Mouse (Mus musculus) midbrain, embryonic 10.5 days (tissue): ENCODE measurements at regions not wholly inside any gene's neighbourhood (a gene's known extent, or its start where the extent isn't known, plus 50 kb on each side); places are given as distances from the start of the nearest gene placed in this dataset.

Experiments
- DNase-seq: peaks from one replicate; pipeline ENCODE4 v3.0.0-alpha.2; 2017; ENCODE audit warnings: low spot score
- H3K27ac ChIP-seq: fragments of 300-500 bp; sonication (generic); replicated peaks from 2 replicates; pipeline ENCODE4 v1.5.1; 2016; ENCODE audit warnings: mild to moderate bottlenecking
- H3K27me3 ChIP-seq: fragments of 300-500 bp; sonication (generic); 2 replicates; pipeline ENCODE4 v1.6.1; 2016; ENCODE audit warnings: low read depth, mild to moderate bottlenecking; ENCODE audit not compliant: poor library complexity, severe bottlenecking
- H3K36me3 ChIP-seq: fragments of 300-500 bp; sonication (generic); 2 replicates; pipeline ENCODE4 v1.6.1; 2016; ENCODE audit warnings: mild to moderate bottlenecking, moderate library complexity
- H3K4me1 ChIP-seq: fragments of 300-500 bp; sonication (generic); 2 replicates; pipeline ENCODE4 v1.6.1; 2016
- H3K4me3 ChIP-seq: fragments of 300-500 bp; sonication (generic); 2 replicates; pipeline ENCODE4 v1.5.1; 2016; ENCODE audit warnings: mild to moderate bottlenecking, moderate library complexity
- H3K9me3 ChIP-seq: fragments of 300-500 bp; sonication (generic); replicated peaks from 2 replicates; pipeline ENCODE4 v1.6.1; 2016; ENCODE audit warnings: mild to moderate bottlenecking
- WGBS: fragments of 180-500 bp; shearing (Covaris S2); methylation state at CpG from one replicate; pipeline ENCODE4 v1.1.7; 2016; 5-methylcytosine and 5-hydroxymethylcytosine counted together

DNA sequence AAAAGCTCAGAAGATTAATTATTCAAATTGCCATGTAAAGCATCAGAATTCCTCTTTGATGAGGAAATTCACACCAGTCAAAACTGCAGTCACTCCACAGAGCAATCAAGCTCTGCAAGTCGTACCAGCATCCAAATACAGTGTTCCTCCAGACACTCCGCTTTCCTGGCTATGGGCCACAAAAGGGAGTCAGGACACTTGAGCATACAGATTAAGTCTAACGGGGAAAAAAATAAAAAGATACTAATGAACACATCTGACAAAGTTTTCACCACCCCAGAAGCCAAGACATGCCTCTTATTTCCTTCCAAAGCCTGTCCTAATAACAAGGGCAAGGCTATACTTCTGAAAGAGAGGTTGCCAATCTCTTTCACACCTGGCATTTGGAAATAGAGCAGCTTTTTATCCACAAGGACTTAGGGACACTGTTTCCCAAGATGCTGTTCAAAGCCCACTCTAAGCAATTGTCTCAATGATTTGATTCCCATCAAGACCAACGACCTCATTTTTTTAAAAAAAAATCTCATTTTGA, 485.5 kb upstream of the Pou3f2 start:
- Histone ChIP-seq H3K9me3 (no peaks in the 10 kb centered on the region), H3K4me3 (no peak overlapping the region), H3K27me3 (peaks cover 31% of the 10 kb centered on the region), H3K36me3 (no peaks in the 10 kb centered on the region), H3K27ac (peak overlapping the region; percentile 61; the same call in 1 of the 2 replicates), H3K4me1 (peaks cover 51% of the 10 kb centered on the region)
- 69% methylated on average over 4 of the region's 4 CpGs for WGBS
- no peak for DNase-seq

DNA sequence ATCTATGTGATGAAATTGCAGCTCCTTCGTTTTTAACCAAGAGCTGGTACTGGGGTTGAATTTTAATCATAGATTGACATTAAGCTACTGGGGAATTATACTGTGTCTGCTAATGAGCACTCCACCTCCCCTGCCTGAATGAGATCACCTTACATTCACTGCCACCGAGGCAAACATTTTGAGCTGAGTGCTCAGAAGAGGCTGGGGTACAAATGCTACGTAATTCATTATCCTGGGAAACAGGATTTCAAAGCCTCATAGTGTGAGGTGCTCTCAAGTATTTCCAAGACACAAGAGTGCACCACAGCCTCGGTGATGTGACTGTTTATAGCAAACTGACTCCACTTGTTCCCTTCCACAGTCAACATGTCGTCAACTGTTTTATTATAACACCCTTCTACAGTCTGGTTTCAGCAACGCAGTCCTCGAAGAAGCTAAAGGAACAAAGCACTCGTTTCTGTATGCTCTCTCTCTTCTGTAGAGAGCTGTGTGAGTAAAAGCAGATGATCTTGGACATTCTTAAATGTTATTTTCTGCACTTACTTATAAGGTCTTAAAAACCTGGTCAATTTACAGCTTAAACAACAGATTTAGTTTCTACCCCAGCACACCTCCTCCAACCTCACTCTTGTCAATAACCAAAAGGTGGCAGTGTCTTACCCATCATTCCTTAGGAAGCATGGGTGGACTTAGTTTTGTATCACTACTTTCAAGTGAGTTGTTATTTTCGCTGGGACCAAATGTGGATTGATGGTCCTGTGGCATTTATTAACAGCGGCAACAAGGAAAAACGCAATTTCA, 484.8 kb upstream of the Pou3f2 start:
- WGBS, result 60% methylated on average over 11 of the region's 11 CpGs
- H3K27me3 ChIP-seq, result peaks cover 38% of the 10 kb centered on the region
- H3K27ac ChIP-seq, result peak overlapping the region; percentile 61
- no peak overlapping the region for H3K4me3 ChIP-seq
- no peak for DNase-seq
- no peaks in the 10 kb centered on the region for H3K9me3 ChIP-seq
- peaks cover 51% of the 10 kb centered on the region for H3K4me1 ChIP-seq
- no peaks in the 10 kb centered on the region for H3K36me3 ChIP-seq

DNA sequence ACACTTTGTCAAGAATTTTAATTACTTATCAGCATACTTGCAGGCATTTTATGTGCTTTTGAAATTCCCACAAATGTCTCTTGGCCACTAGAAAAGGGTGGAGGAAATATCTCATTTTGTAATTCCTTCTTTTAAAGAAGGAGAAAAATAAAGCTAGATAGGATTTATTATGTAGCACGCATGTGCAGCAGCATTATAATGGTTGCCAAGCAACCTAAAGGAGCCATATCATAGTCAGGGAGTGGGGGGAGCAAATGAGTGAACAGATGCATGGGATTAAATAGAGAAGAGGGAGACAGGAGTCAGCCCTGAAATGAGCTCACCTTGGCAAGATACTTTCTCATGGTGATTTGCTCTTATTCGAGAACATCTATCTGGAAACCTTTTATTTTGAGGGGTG, 483.0 kb upstream of the Pou3f2 start:
- Histone ChIP-seq H3K4me1 (peaks cover 51% of the 10 kb centered on the region), H3K27me3 (peaks cover 50% of the 10 kb centered on the region), H3K27ac (peak overlapping the region; percentile 69), H3K36me3 (no peaks in the 10 kb centered on the region), H3K9me3 (no peaks in the 10 kb centered on the region), H3K4me3 (no peak overlapping the region)
- 28% methylated on average over 2 of the region's 2 CpGs for WGBS
- no peak for DNase-seq

DNA sequence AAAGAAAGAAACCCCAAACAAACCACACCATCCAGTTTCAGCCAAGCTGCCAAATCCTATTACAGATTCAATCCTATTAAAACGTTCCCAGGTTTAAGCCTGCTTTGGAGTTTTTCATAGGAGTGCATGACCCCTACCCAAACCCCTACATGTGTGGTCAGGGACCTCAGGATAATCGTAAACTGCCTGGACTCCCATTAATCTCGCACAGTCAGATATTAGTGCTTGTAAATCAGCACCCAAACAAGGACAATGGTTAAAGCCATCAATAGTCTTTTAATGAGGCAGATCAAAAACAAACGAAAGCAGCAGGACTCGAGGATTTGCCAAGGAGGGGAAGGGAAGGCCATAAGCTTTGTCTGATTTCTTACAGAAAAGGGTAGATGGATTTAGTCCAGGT, 482.3 kb upstream of the Pou3f2 start:
- no peaks in the 10 kb centered on the region for H3K9me3 ChIP-seq
- H3K27me3 ChIP-seq, result peaks cover 46% of the 10 kb centered on the region
- H3K4me1 ChIP-seq, result peaks cover 51% of the 10 kb centered on the region
- no peaks in the 10 kb centered on the region for H3K36me3 ChIP-seq
- no peak overlapping the region; the same call in 1 of the 2 replicates for H3K4me3 ChIP-seq
- WGBS, result 9% methylated on average over 5 of the region's 5 CpGs
- DNase-seq, result peak; percentile 50
- peak overlapping the region; percentile 69 for H3K27ac ChIP-seq

DNA sequence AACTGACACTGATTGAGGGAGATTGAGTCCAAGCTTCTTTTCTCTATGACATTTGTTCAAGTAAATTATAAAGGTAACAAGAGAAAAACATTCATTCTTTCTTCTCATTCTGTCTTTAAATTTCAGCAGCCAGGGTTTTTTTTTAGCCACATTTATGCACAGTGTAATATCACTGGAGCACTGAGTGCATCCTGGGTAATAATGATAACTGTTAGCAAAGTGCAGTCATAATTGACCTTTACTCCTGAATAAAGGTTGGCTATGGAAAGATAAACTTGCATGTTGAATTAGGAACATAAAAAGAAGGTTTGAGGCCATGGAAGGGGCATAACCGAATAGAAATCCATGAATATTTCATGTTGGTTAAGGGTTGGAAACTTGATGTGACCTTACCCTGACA, 461.3 kb upstream of the Pou3f2 start:
- no peak overlapping the region for H3K27ac ChIP-seq
- no peaks in the 10 kb centered on the region for H3K27me3 ChIP-seq
- no peaks in the 10 kb centered on the region for H3K9me3 ChIP-seq
- WGBS, result 75% methylated on average over 1 of the region's 1 CpGs
- no peak for DNase-seq
- no peaks in the 10 kb centered on the region for H3K4me1 ChIP-seq
- H3K36me3 ChIP-seq, result no peaks in the 10 kb centered on the region
- no peak overlapping the region for H3K4me3 ChIP-seq

DNA sequence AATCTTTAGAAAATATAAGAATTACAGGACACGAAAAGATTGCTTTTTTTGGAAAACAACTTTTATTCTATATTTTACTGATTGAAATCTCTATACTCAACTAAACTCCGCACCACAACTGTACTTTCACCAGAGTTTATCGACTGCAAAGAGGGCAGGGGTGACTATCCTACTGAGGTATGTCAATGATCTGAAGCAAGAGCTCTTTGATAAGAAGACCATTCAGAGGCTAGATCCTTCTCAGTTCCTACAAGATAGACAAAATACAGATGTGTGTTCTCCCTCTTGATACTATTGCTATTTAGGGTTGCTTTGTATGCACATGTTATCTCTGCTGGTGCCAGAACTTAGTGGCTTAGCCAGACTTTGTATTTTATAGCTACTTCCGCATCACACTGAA, 460.7 kb upstream of the Pou3f2 start:
- no peaks in the 10 kb centered on the region for H3K27me3 ChIP-seq
- H3K27ac ChIP-seq, result no peak overlapping the region
- DNase-seq, result no peak
- no peaks in the 10 kb centered on the region for H3K4me1 ChIP-seq
- H3K36me3 ChIP-seq, result no peaks in the 10 kb centered on the region
- H3K4me3 ChIP-seq, result no peak overlapping the region
- H3K9me3 ChIP-seq, result no peaks in the 10 kb centered on the region
- 93% methylated on average over 4 of the region's 4 CpGs for WGBS

DNA sequence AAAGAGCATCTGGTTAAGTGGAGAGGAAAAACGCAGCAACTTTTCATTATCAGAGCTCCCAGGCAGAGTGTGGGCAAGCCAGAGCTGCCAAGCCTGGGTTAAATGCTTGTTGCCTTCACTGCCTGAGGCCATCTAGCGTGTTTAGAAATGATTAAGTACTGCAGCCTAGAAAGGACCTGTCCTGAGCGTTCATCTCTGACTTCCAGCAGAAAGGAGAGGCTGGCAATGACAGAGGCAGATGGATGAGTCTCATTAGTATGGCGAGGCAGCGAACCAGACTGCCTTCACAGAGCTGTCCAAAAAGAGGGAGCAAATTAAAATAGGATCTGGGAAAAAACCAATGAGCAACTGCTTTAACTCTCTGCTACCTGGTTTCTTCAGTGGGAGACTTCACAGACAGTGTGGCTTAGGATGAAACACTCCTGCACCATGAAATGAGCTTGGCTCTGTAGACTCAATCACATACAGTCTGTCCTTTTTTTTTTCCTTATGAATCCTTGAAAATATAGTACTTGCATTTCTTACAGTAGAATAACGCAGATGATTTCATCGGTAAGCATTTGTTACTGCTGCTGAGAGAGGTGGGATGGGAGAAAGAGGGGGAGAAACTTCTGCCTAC, 458.7 kb upstream of the Pou3f2 start:
- peak; percentile 15 for DNase-seq
- no peaks in the 10 kb centered on the region for H3K27me3 ChIP-seq
- WGBS, result 62% methylated on average over 7 of the region's 7 CpGs
- H3K27ac ChIP-seq, result no peak overlapping the region
- H3K9me3 ChIP-seq, result no peaks in the 10 kb centered on the region
- no peaks in the 10 kb centered on the region for H3K36me3 ChIP-seq
- H3K4me1 ChIP-seq, result no peaks in the 10 kb centered on the region
- H3K4me3 ChIP-seq, result no peak overlapping the region

DNA sequence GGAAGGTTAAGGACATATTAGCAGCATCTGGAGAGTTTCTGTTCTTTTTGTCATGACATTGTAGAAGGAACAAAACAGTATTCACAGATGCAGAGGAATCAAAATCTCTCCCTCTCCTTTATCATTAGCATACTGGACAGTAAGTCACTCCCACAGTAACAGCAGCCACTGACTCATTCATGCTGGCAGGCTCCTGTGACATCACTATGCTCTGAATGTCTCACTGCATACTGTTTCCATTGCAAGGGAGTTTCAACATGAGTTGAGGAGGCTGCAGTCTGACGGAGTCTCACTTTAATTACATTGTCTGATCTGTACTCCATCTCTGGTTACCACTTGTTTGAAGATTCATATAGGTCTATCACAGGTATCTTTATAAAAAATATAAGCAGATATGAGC, 450.1 kb upstream of the Pou3f2 start:
- DNase-seq, result no peak
- no peaks in the 10 kb centered on the region for H3K27me3 ChIP-seq
- no peaks in the 10 kb centered on the region for H3K4me1 ChIP-seq
- 85% methylated on average over 1 of the region's 1 CpGs for WGBS
- no peaks in the 10 kb centered on the region for H3K36me3 ChIP-seq
- H3K27ac ChIP-seq, result no peak overlapping the region
- no peaks in the 10 kb centered on the region for H3K9me3 ChIP-seq
- H3K4me3 ChIP-seq, result no peak overlapping the region

DNA sequence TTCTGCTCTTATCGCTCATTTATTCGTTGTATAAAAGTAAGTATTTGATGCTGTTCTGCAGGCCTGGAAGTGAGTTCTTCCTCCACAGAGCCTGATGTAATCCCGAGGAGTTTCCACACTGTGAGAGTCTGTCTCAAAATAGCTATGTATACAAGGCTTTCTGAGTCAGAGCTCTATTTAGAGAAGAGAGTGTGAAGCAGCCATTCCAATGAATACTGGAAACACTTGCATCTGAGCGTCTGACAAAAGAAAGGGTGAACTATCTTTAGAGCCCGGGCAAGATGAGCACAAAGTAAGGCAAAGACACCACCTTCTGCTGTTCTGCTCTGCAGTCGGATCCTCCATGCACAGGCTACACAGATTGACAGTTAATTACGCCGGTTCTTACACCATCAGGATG, 436.0 kb upstream of the Pou3f2 start:
- Histone ChIP-seq H3K27me3 (no peaks in the 10 kb centered on the region), H3K9me3 (no peaks in the 10 kb centered on the region), H3K36me3 (no peaks in the 10 kb centered on the region), H3K4me3 (no peak overlapping the region), H3K27ac (no peak overlapping the region), H3K4me1 (peaks cover 6% of the 10 kb centered on the region)
- 85% methylated on average over 8 of the region's 8 CpGs for whole genome bisulfite sequencing
- DNase-seq, result no peak

DNA sequence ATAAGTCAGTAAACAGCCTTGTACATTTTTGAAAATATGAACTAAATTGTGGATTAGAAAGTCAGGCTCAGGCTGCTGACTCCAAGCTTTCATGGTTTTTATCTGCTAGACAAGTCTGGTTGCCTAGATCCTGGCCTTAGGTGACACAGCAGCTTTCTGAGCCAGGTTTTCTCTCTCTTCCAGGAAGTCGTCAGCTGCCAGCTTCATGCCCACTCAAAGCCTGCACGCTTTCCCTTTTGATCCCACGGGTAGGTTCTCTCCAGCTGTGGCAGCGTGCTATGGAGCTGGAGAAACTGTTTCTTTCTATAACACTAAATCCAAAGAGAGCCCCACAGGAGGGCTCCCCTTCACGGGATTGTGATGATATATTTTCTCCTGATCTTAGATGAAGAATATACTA, 426.7 kb upstream of the Pou3f2 start:
- no peak for DNase-seq
- no peak overlapping the region for H3K27ac ChIP-seq
- H3K4me1 ChIP-seq, result no peaks in the 10 kb centered on the region
- H3K9me3 ChIP-seq, result no peaks in the 10 kb centered on the region; the same call in 1 of the 2 replicates
- WGBS, result 68% methylated on average over 5 of the region's 5 CpGs
- no peaks in the 10 kb centered on the region for H3K36me3 ChIP-seq
- H3K27me3 ChIP-seq, result no peaks in the 10 kb centered on the region
- no peak overlapping the region for H3K4me3 ChIP-seq

DNA sequence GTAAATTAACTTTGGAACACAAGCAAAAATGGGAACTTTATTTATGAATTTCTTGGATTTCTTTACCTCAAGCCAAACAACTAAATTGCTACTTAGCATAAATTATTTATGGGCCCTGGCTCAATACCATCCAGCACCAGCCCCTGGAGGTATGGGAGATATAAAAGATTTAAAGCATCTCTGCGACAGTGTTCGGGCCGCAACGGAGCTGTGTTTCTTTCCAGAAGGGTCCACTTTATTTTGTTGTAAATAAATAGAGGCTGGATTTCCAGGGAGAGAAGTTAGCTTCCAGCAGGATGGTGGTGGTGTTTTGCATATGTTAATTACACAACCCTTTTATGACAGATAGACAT, 404.5 kb upstream of the Pou3f2 start:
- WGBS, result 93% methylated on average over 4 of the region's 4 CpGs
- no peaks in the 10 kb centered on the region for H3K9me3 ChIP-seq
- H3K4me1 ChIP-seq, result peaks cover 12% of the 10 kb centered on the region
- DNase-seq, result no peak
- H3K27ac ChIP-seq, result no peak overlapping the region; the same call in 1 of the 2 replicates
- no peaks in the 10 kb centered on the region for H3K36me3 ChIP-seq
- H3K27me3 ChIP-seq, result no peaks in the 10 kb centered on the region
- no peak overlapping the region for H3K4me3 ChIP-seq

DNA sequence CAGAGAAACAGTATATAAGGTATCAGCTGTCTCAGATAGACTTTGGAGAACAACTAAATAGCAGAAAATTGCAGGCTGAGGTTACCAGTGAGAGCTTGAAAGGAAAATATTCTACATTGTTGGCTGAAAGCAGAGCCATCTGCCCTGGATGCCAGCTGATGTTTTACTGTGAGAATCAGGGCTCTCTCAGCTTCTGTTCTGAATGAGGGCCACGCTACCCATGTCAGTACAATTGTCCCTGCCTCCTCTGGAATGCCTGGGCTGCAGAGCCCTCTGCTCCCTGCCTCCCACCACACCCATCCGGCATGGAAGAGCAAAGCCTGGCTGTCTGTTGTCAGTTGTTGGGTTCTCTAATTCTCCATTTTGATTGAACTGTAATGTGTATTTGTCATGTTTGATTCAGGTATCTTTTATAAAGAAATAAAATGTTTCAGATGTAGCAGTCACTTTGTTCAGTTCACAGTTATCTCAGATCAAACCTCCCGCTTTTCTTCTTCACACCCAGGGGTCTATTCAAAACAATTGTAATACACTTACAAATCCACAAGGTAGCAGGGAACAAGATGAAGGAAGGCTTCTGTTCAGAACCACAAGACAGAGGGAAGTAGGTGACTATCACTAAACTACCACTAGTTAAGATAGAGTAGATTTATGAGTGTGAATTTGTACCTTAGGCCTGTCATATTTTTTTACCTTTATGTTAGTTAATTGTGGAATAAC, 404.0 kb upstream of the Pou3f2 start:
- H3K4me3 ChIP-seq, result no peak overlapping the region
- DNase-seq, result peak; percentile 12
- no peaks in the 10 kb centered on the region for H3K27me3 ChIP-seq
- 44% methylated on average over 3 of the region's 3 CpGs for WGBS
- no peaks in the 10 kb centered on the region for H3K9me3 ChIP-seq
- H3K4me1 ChIP-seq, result peaks cover 12% of the 10 kb centered on the region
- H3K27ac ChIP-seq, result peak overlapping the region; percentile 64; the same call in 1 of the 2 replicates
- H3K36me3 ChIP-seq, result no peaks in the 10 kb centered on the region

DNA sequence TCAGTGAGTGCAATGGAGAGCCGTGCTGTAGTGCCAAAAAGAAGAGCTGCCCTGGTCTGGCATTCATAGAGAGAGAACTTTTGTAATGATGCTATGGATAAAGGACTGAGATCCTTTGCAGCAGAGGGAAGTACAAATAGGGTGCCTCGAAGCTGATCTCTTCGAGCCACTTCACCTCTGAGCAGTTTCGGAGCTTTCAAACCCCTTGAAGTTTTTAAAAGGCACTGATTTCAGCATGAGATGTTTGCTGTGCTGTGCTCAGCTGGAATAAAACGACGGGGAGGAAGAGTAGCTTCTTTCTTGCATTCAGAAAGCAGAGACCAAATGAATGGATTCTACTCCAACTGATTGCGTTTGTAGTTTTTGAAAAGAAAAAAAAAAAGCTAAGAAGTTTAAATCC, 392.5 kb upstream of the Pou3f2 start:
- Histone ChIP-seq H3K4me3 (no peak overlapping the region), H3K9me3 (peaks cover 3% of the 10 kb centered on the region), H3K36me3 (no peaks in the 10 kb centered on the region), H3K27ac (peak overlapping the region; percentile 70), H3K27me3 (no peaks in the 10 kb centered on the region), H3K4me1 (peaks cover 17% of the 10 kb centered on the region)
- 10% methylated on average over 7 of the region's 7 CpGs for WGBS
- DNase-seq, result peak; percentile 12
